Mouse (Mus musculus) heart, adult 2 months (tissue): ENCODE results near the gene Fstl5. TPM values are rescaled to one million over a fixed set of nuclear protein-coding genes. Genes with fewer than 3 reads are reported as not detected.
A peak's percentile ranks its signal among the peaks of the same experiment; 100 is the strongest.

Experiments used
- DNase-seq, 2 experiments: peaks; one replicate each; pipeline ENCODE4 v3.0.0; 2021
- H3K27ac ChIP-seq: fragments of 200-600 bp; 2 replicates; pipeline ENCODE4 v1.8.1; 2022
- H3K27me3 ChIP-seq: fragments of 200-500 bp; 2 replicates; pipeline ENCODE4 v1.6.1; 2012; ENCODE audit warnings: mild to moderate bottlenecking, low read length, inconsistent platforms, mixed read lengths; ENCODE audit not compliant: control insufficient read depth, insufficient read depth
- H3K36me3 ChIP-seq: fragments of 200-500 bp; 2 replicates; pipeline ENCODE4 v1.6.1; 2012; ENCODE audit warnings: low read length, inconsistent platforms; ENCODE audit not compliant: control insufficient read depth, insufficient read depth
- H3K4me1 ChIP-seq: fragments of 200-500 bp; 2 replicates; pipeline ENCODE4 v1.6.1; 2011; ENCODE audit warnings: low read length; ENCODE audit not compliant: control insufficient read depth, insufficient read depth
- H3K4me3 ChIP-seq: fragments of 200-600 bp; 2 replicates; pipeline ENCODE4 v1.8.1; 2022
- H3K79me2 ChIP-seq: fragments of 200-500 bp; replicated peaks from 2 replicates; pipeline ENCODE4 v1.6.1; 2012; ENCODE audit warnings: mild to moderate bottlenecking, inconsistent platforms, low read length, moderate library complexity, mixed read lengths; ENCODE audit not compliant: control insufficient read depth, insufficient read depth
- H3K9ac ChIP-seq: fragments of 200-500 bp; 2 replicates; pipeline ENCODE4 v1.6.1; 2012; ENCODE audit warnings: low read depth, mild to moderate bottlenecking, control low read depth, inconsistent platforms, low read length, mixed read lengths
- CTCF ChIP-seq: fragments of 200-600 bp; IDR thresholded peaks from 2 replicates; pipeline ENCODE4 v1.8.1; 2022; ENCODE audit warnings: antibody characterized with exemption, mild to moderate bottlenecking, moderate library complexity
- EP300 ChIP-seq: fragments of 200-500 bp; IDR thresholded peaks from 2 replicates; pipeline ENCODE4 v1.6.1; 2011; ENCODE audit warnings: low read depth, low read length, control low read depth; ENCODE audit not compliant: insufficient read depth
- POLR2A ChIP-seq: fragments of 200-500 bp; IDR thresholded peaks from 2 replicates; pipeline ENCODE4 v1.6.1; 2011; ENCODE audit warnings: mild to moderate bottlenecking, low read depth, low read length, control low read depth; ENCODE audit not compliant: insufficient read depth
- WGBS: fragments of 180-500 bp; shearing (Covaris S2); methylation state at CpG from one replicate; pipeline ENCODE4 v1.1.7; 2018; 5-methylcytosine and 5-hydroxymethylcytosine counted together
- intact Hi-C: fragments of 180-260 bp; cut with DNase I; formaldehyde crosslinking; loops from one replicate; pipeline ENCODE4 v1.15.1; 2025
- polyA plus RNA-seq: library from polyadenylated mRNA; depleted of rRNA; stranded (reverse); fragments of >200 nt; gene quantifications from 2 replicates; pipeline ENCODE4 v1.2.3, GENCODE M21; 2012
- total RNA-seq, 2 experiments: library from RNA; stranded (reverse); gene quantifications; 2 replicates each; pipeline ENCODE4 v1.2.3; 2021

Fstl5 gene
- total and polyA plus RNA-seq, 3 experiments: 0.14 TPM; not detected in 1

DNA sequence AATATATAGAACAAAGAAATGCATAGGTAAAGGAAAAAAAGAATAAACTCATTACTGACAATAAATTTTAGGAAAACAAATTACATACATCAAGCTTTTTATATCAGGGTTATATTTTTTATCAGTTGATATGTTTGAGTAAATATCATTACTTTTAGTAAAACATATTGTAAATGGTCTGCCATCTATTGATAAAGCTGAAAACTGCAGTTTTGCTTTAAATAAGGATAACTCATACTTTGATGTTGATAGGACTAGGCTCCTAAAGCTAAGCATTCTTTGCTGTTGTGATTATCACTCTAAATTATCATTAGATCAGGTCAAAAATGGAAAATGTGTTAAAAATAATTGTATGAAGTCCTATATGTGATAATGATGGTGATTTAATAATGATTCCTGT, 493.3 kb downstream of the Fstl5 start:
- no peak overlapping the region for H3K4me3 ChIP-seq
- no peak overlapping the region for H3K27ac ChIP-seq
- no peaks in the 10 kb centered on the region for H3K27me3 ChIP-seq
- H3K9ac ChIP-seq: no peak overlapping the region
- H3K79me2 ChIP-seq: no peaks in the 10 kb centered on the region
- no peaks in the 10 kb centered on the region for H3K4me1 ChIP-seq
- peak; percentile 30 for TF ChIP-seq CTCF
- no peak for TF ChIP-seq POLR2A
- no peak for TF ChIP-seq EP300
- H3K36me3 ChIP-seq: no peaks in the 10 kb centered on the region
- DNase-seq: no peak
- intact Hi-C loops: no loop called here

DNA sequence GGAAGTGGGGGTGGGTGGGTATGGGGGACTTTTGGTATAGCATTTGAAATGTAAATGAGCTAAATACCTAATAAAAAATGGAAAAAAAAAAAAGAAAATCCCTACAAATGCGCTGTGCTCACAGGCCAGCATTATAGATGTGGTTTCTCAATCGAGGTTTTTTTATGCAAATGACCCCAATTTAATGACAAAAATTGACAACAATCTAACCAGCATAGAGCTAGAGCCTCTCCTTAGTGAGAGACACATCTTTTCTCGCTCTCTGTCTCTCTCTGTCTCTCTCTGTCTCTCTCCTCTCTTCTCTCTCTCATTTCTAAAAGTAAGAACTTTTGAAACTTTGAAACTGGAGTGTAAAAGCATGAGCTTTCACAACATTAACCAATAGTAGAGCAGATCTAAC, 498.4 kb downstream of the Fstl5 start:
- WGBS: 56% methylated on average over 3 of the region's 3 CpGs

GRCm38 (mm10) chr3:76572920-76573541, 499.0 kb downstream of the Fstl5 start:
- intact Hi-C loops: no loop called here
- no peaks in the 10 kb centered on the region for H3K27me3 ChIP-seq
- no peak for TF ChIP-seq CTCF
- TF ChIP-seq EP300: no peak
- no peak for TF ChIP-seq POLR2A
- no peak overlapping the region for H3K9ac ChIP-seq
- no peak overlapping the region for H3K27ac ChIP-seq
- H3K4me3 ChIP-seq: no peak overlapping the region
- H3K79me2 ChIP-seq: no peaks in the 10 kb centered on the region
- no peak for DNase-seq
- no peaks in the 10 kb centered on the region for H3K4me1 ChIP-seq
- H3K36me3 ChIP-seq: no peaks in the 10 kb centered on the region
- 81% methylated on average over 3 of the region's 3 CpGs for WGBS

More for the DNA sequence above, 498.4 kb downstream of the Fstl5 start:
- H3K4me3 ChIP-seq: no peak overlapping the region
- no peak for TF ChIP-seq EP300
- no peak for TF ChIP-seq CTCF
- TF ChIP-seq POLR2A: no peak
- H3K27me3 ChIP-seq: no peaks in the 10 kb centered on the region
- intact Hi-C loops: no loop called here
- H3K4me1 ChIP-seq: no peaks in the 10 kb centered on the region
- no peaks in the 10 kb centered on the region for H3K36me3 ChIP-seq
- no peak overlapping the region for H3K27ac ChIP-seq
- DNase-seq: no peak
- H3K79me2 ChIP-seq: no peaks in the 10 kb centered on the region
- H3K9ac ChIP-seq: no peak overlapping the region

GRCm38 (mm10) chr3:76593148-76593547, 519.1 kb downstream of the Fstl5 start:
- intact Hi-C loops: no loop called here
- Histone ChIP-seq H3K27ac (no peak overlapping the region), H3K27me3 (no peaks in the 10 kb centered on the region), H3K4me1 (no peaks in the 10 kb centered on the region), H3K9ac (no peak overlapping the region), H3K36me3 (no peaks in the 10 kb centered on the region), H3K4me3 (no peak overlapping the region), H3K79me2 (no peaks in the 10 kb centered on the region)
- WGBS: 58% methylated on average over 4 of the region's 4 CpGs
- DNase-seq: no peak
- TF ChIP-seq POLR2A (no peak), EP300 (no peak), CTCF (no peak)

- H3K4me1 ChIP-seq: no peaks in the 10 kb centered on the region
- 85% methylated on average over 1 of the region's 1 CpGs for WGBS
- no peaks in the 10 kb centered on the region for H3K36me3 ChIP-seq
- no peak for TF ChIP-seq CTCF
- no peak for TF ChIP-seq POLR2A
- TF ChIP-seq EP300: no peak
- no peak for DNase-seq
- no peak overlapping the region for H3K9ac ChIP-seq
- H3K79me2 ChIP-seq: no peaks in the 10 kb centered on the region
- intact Hi-C loops: no loop called here
- H3K27ac ChIP-seq: no peak overlapping the region
- no peak overlapping the region for H3K4me3 ChIP-seq
- no peaks in the 10 kb centered on the region for H3K27me3 ChIP-seq
These were observed 546.0 kb downstream of the Fstl5 start for GRCm38 (mm10) chr3:76620044-76620443.

DNA sequence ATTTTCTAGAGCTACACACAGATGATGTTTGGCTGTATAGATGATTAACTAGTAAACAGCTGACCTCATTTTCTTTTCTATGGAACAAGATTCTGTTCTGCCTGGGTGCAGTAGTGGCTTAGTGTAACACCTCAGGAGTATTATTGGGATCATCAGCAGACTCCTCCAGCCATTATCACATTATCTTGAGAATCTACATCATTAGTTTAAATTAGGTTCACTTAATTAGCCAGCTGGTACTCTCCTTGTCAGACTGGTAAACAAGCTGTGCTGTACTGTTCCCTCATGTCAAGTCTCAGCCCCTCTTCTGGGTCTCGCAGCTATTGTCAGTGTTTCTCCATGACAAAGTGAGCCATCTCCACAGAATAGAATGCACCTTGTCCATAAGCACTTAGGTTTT, 580.2 kb downstream of the Fstl5 start:
- Histone ChIP-seq H3K9ac (no peak overlapping the region), H3K27ac (no peak overlapping the region), H3K4me3 (no peak overlapping the region), H3K36me3 (no peaks in the 10 kb centered on the region), H3K4me1 (no peaks in the 10 kb centered on the region), H3K27me3 (no peaks in the 10 kb centered on the region), H3K79me2 (no peaks in the 10 kb centered on the region)
- DNase-seq: no peak
- WGBS: 74% methylated on average over 1 of the region's 1 CpGs
- intact Hi-C loops: no loop called here
- TF ChIP-seq POLR2A (no peak), CTCF (no peak), EP300 (no peak)
